Mouse (Mus musculus) c-Kit-positive CD71-positive TER-119-positive erythroid progenitor cells, embryonic 14.5 days (primary cell): ENCODE measurements at regions not wholly inside any gene's neighbourhood (a gene's known extent, or its start where the extent isn't known, plus 50 kb on each side); places are given as distances from the start of the nearest gene placed in this dataset.
"Not testable (repeated sequence)": the region's sequence is repeated elsewhere in the genome, so short reads cannot be mapped to it uniquely, and the experiment has no call there.

ENCODE experiments used
- DNase-seq: peaks from one replicate; pipeline ENCODE4 v3.0.0-alpha.2; 2013; ENCODE audit warnings: low spot score

GRCm38 (mm10) chr5:132929955-132930354 lies 386.8 kb upstream of the Auts2 start:
- DNase-seq: not testable (repeated sequence)

- DNase-seq: no peak
Measured at GRCm38 (mm10) chr5:132923365-132923764, 380.2 kb upstream of the Auts2 start.

GRCm38 (mm10) chr5:132909056-132909455 lies 365.9 kb upstream of the Auts2 start:
- no peak for DNase-seq

- no peak for DNase-seq
Measured at GRCm38 (mm10) chr5:132908220-132908619, 365.1 kb upstream of the Auts2 start.

- DNase-seq: no peak
Measured at GRCm38 (mm10) chr5:132892591-132892990, 349.4 kb upstream of the Auts2 start.

GRCm38 (mm10) chr5:132884130-132884529 lies 341.0 kb upstream of the Auts2 start:
- no peak for DNase-seq

GRCm38 (mm10) chr5:132882291-132882690 lies 339.1 kb upstream of the Auts2 start:
- DNase-seq: no peak

GRCm38 (mm10) chr5:132881170-132881569 lies 338.0 kb upstream of the Auts2 start:
- no peak for DNase-seq

GRCm38 (mm10) chr5:132876336-132876840 lies 333.2 kb upstream of the Auts2 start:
- no peak for DNase-seq

- no peak for DNase-seq
Measured at GRCm38 (mm10) chr5:132858846-132859510, 315.8 kb upstream of the Auts2 start.

- DNase-seq: no peak
Measured at GRCm38 (mm10) chr5:132855619-132856510, 312.7 kb upstream of the Auts2 start.

- DNase-seq: no peak
Measured at GRCm38 (mm10) chr5:132850770-132851169, 307.6 kb upstream of the Auts2 start.

- no peak for DNase-seq
Measured at GRCm38 (mm10) chr5:132848086-132848485, 304.9 kb upstream of the Auts2 start.

- no peak for DNase-seq
Measured at GRCm38 (mm10) chr5:132843284-132843683, 300.1 kb upstream of the Auts2 start.

- DNase-seq: no peak
Measured at GRCm38 (mm10) chr5:132841794-132842193, 298.6 kb upstream of the Auts2 start.

GRCm38 (mm10) chr5:132837420-132837819 lies 294.3 kb upstream of the Auts2 start:
- no peak for DNase-seq

GRCm38 (mm10) chr5:132828993-132829392 lies 285.8 kb upstream of the Auts2 start:
- no peak for DNase-seq

- DNase-seq: no peak
Measured at GRCm38 (mm10) chr5:132827555-132828333, 284.6 kb upstream of the Auts2 start.

GRCm38 (mm10) chr5:132826009-132826408 lies 282.9 kb upstream of the Auts2 start:
- no peak for DNase-seq

- no peak for DNase-seq
Measured at GRCm38 (mm10) chr5:132817665-132818064, 274.5 kb upstream of the Auts2 start.

GRCm38 (mm10) chr5:132809181-132809580 lies 266.0 kb upstream of the Auts2 start:
- DNase-seq: no peak

- no peak for DNase-seq
Measured at GRCm38 (mm10) chr5:132796061-132796460, 252.9 kb upstream of the Auts2 start.
